Mouse (Mus musculus) hindbrain, embryonic 15.5 days (tissue): Measurements from ENCODE around the gene Mapk12. TPM values are rescaled to one million over a fixed set of nuclear protein-coding genes. Genes with fewer than 3 reads are reported as not detected.
A peak's percentile ranks its signal among the peaks of the same experiment; 100 is the strongest.

Experiments used
- microRNA-seq: library from miRNA; unstranded; fragments of <30 nt; microRNA quantifications from one replicate; pipeline ENCODE4, GENCODE M21; 2016
- polyA plus RNA-seq: library from polyadenylated mRNA; unstranded; fragments of >200 nt; fragmentation: Nextera tagmentation; extraction: Ambion mirVana; gene quantifications from 2 replicates; pipeline ENCODE4 v1.2.1, GENCODE M21; 2015

Gene Mapk12
- polyA plus RNA-seq, 1 experiment from 2014 or later, result 4.2 TPM

Small RNA genes lying within 50 kb of the gene (microRNA-seq; reads per million reads assigned to microRNA genes)
- gene Mir6958, result 7.0 reads per million, percentile 25 among the genes with 10 or more reads in this experiment
- 1.1 reads per million for gene Mir7118

Other genes with a start within 250 kb of the Mapk12 start
- 0.08 and 0.14 TPM in 2 replicates for gene Ttll8, start 186.3 kb downstream of the Mapk12 start, polyA plus RNA-seq
- 26.5 and 31.0 TPM in 2 replicates for gene Mlc1, start 161.7 kb downstream of the Mapk12 start, polyA plus RNA-seq
- gene Mov10l1, start 157.8 kb downstream of the Mapk12 start, polyA plus RNA-seq, result not detected in 2 replicates
- gene Panx2, start 81.0 kb downstream of the Mapk12 start, polyA plus RNA-seq, result 7.9 and 9.2 TPM in 2 replicates
- gene Trabd, start 65.6 kb downstream of the Mapk12 start, polyA plus RNA-seq, result 37.9 and 41.7 TPM in 2 replicates
- gene Selenoo, start 51.6 kb downstream of the Mapk12 start, polyA plus RNA-seq, result 20.1 and 21.3 TPM in 2 replicates
- 16.6 and 16.9 TPM in 2 replicates for gene Tubgcp6, start 17.6 kb downstream of the Mapk12 start, polyA plus RNA-seq
- gene Hdac10, start 12.0 kb downstream of the Mapk12 start, polyA plus RNA-seq, result 25.3 and 27.6 TPM in 2 replicates
- 27.3 and 28.3 TPM in 2 replicates for gene Mapk11, start 8.9 kb upstream of the Mapk12 start, polyA plus RNA-seq
- gene Plxnb2, start 40.1 kb upstream of the Mapk12 start, polyA plus RNA-seq, result 90.7 and 105 TPM in 2 replicates
- gene Dennd6b, start 55.8 kb upstream of the Mapk12 start, polyA plus RNA-seq, result 80.4 and 93.7 TPM in 2 replicates
- gene Ppp6r2, start 70.8 kb upstream of the Mapk12 start, polyA plus RNA-seq, result 71.3 and 73.4 TPM in 2 replicates
- 96.8 and 102 TPM in 2 replicates for gene Sbf1, start 174.6 kb upstream of the Mapk12 start, polyA plus RNA-seq
- not detected in 2 replicates for gene Adm2, start 182.0 kb upstream of the Mapk12 start, polyA plus RNA-seq
- not detected in 2 replicates for gene Miox, start 193.7 kb upstream of the Mapk12 start, polyA plus RNA-seq
- 33.2 and 38.6 TPM in 2 replicates for gene Lmf2, start 215.0 kb upstream of the Mapk12 start, polyA plus RNA-seq
- 113 and 120 TPM in 2 replicates for gene Ncaph2, start 215.0 kb upstream of the Mapk12 start, polyA plus RNA-seq
- gene Sco2, start 233.1 kb upstream of the Mapk12 start, polyA plus RNA-seq, result 17.1 and 17.8 TPM in 2 replicates
- 1.8 and 2.6 TPM in 2 replicates for gene Tymp, start 236.3 kb upstream of the Mapk12 start, polyA plus RNA-seq
- 2.7 and 4.5 TPM in 2 replicates for gene Odf3b, start 238.6 kb upstream of the Mapk12 start, polyA plus RNA-seq
- gene Klhdc7b, start 244.2 kb upstream of the Mapk12 start, polyA plus RNA-seq, result 0.07 TPM in 1 of 2 replicates, not detected in the other